Mouse (Mus musculus): ENCODE results near the gene B4galt2. TPM values are rescaled to one million over a fixed set of nuclear protein-coding genes. Genes with fewer than 3 reads are reported as not detected.
A peak's percentile ranks its signal among the peaks of the same experiment; 100 is the strongest.

The B4galt2 gene
- polyA plus RNA-seq, 1 experiment from 2014 or later, result 30.9 TPM

GRCm38 (mm10) chr4:117843101-117843500, 40.2 kb downstream of the B4galt2 start:
- WGBS, result 88% methylated on average over 5 of the region's 5 CpGs
- H3K4me1 ChIP-seq (ENCODE audit: control insufficient read depth, insufficient read depth, low read length), result no peaks in the 10 kb centered on the region
- H3K4me3 ChIP-seq (ENCODE audit: low read depth, low read length), result no peak overlapping the region
- H3K27ac ChIP-seq (ENCODE audit: low read depth, low read length), result no peak overlapping the region
- H3K4me2 ChIP-seq (ENCODE audit: low read depth), result no peak overlapping the region
- H3K9ac ChIP-seq (ENCODE audit: low read length), result no peak overlapping the region
- ATAC-seq (ENCODE audit: insufficient read depth, low FRiP score, low TSS enrichment) (no peak), DNase-seq (ENCODE audit: low spot score) (no peak)
- no peaks in the 10 kb centered on the region for H3K27me3 ChIP-seq (ENCODE audit: control insufficient read depth, insufficient read depth, low read length)
- no peaks in the 10 kb centered on the region for H3K9me3 ChIP-seq (ENCODE audit: control insufficient read depth, low read length)
- no peaks in the 10 kb centered on the region for H3K36me3 ChIP-seq (ENCODE audit: control insufficient read depth, insufficient read depth, low read length)

- no peaks in the 10 kb centered on the region for H3K9me3 ChIP-seq (ENCODE audit: control insufficient read depth, low read length)
- WGBS, result 66% methylated on average over 3 of the region's 3 CpGs
- DNase-seq (ENCODE audit: low spot score) (no peak), ATAC-seq (ENCODE audit: insufficient read depth, low FRiP score, low TSS enrichment) (no peak)
- H3K4me2 ChIP-seq (ENCODE audit: low read depth), result no peak overlapping the region
- H3K36me3 ChIP-seq (ENCODE audit: control insufficient read depth, insufficient read depth, low read length), result no peaks in the 10 kb centered on the region
- H3K27me3 ChIP-seq (ENCODE audit: control insufficient read depth, insufficient read depth, low read length), result no peaks in the 10 kb centered on the region
- H3K27ac ChIP-seq (ENCODE audit: low read depth, low read length), result no peak overlapping the region
- H3K4me1 ChIP-seq (ENCODE audit: control insufficient read depth, insufficient read depth, low read length), result no peaks in the 10 kb centered on the region
- H3K9ac ChIP-seq (ENCODE audit: low read length), result no peak overlapping the region
- no peak overlapping the region for H3K4me3 ChIP-seq (ENCODE audit: low read depth, low read length)
Measured at GRCm38 (mm10) chr4:117841566-117841965, 41.7 kb downstream of the B4galt2 start.

GRCm38 (mm10) chr4:117840821-117841220, 42.5 kb downstream of the B4galt2 start:
- Histone ChIP-seq H3K9ac (ENCODE audit: low read length) (no peak overlapping the region), H3K9me3 (ENCODE audit: control insufficient read depth, low read length) (no peaks in the 10 kb centered on the region), H3K4me1 (ENCODE audit: control insufficient read depth, insufficient read depth, low read length) (no peaks in the 10 kb centered on the region), H3K27ac (ENCODE audit: low read depth, low read length) (no peak overlapping the region), H3K36me3 (ENCODE audit: control insufficient read depth, insufficient read depth, low read length) (no peaks in the 10 kb centered on the region), H3K4me2 (ENCODE audit: low read depth) (no peak overlapping the region), H3K4me3 (ENCODE audit: low read depth, low read length) (no peak overlapping the region), H3K27me3 (ENCODE audit: control insufficient read depth, insufficient read depth, low read length) (no peaks in the 10 kb centered on the region)
- 94% methylated on average over 5 of the region's 5 CpGs for WGBS
- ATAC-seq (ENCODE audit: insufficient read depth, low FRiP score, low TSS enrichment), result no peak
- no peak for DNase-seq (ENCODE audit: low spot score)

- 73% methylated on average over 6 of the region's 6 CpGs for WGBS
- Histone ChIP-seq H3K9ac (ENCODE audit: low read length) (no peak overlapping the region), H3K36me3 (ENCODE audit: control insufficient read depth, insufficient read depth, low read length) (no peaks in the 10 kb centered on the region), H3K4me3 (ENCODE audit: low read depth, low read length) (no peak overlapping the region), H3K4me2 (ENCODE audit: low read depth) (no peak overlapping the region), H3K9me3 (ENCODE audit: control insufficient read depth, low read length) (no peaks in the 10 kb centered on the region), H3K27me3 (ENCODE audit: control insufficient read depth, insufficient read depth, low read length) (no peaks in the 10 kb centered on the region), H3K27ac (ENCODE audit: low read depth, low read length) (no peak overlapping the region), H3K4me1 (ENCODE audit: control insufficient read depth, insufficient read depth, low read length) (peaks cover 4% of the 10 kb centered on the region; the same call in 1 of the 2 replicates)
- DNase-seq (ENCODE audit: low spot score) (no peak), ATAC-seq (ENCODE audit: insufficient read depth, low FRiP score, low TSS enrichment) (no peak)
Measured at GRCm38 (mm10) chr4:117839366-117839765, 43.9 kb downstream of the B4galt2 start.

GRCm38 (mm10) chr4:117837271-117837670, 46.0 kb downstream of the B4galt2 start:
- H3K9ac ChIP-seq (ENCODE audit: low read length), result no peak overlapping the region
- no peaks in the 10 kb centered on the region for H3K36me3 ChIP-seq (ENCODE audit: control insufficient read depth, insufficient read depth, low read length)
- H3K4me1 ChIP-seq (ENCODE audit: control insufficient read depth, insufficient read depth, low read length), result peaks cover 4% of the 10 kb centered on the region; the same call in 1 of the 2 replicates
- H3K4me3 ChIP-seq (ENCODE audit: low read depth, low read length), result no peak overlapping the region
- H3K27me3 ChIP-seq (ENCODE audit: control insufficient read depth, insufficient read depth, low read length), result no peaks in the 10 kb centered on the region
- DNase-seq (ENCODE audit: low spot score) (no peak), ATAC-seq (ENCODE audit: insufficient read depth, low FRiP score, low TSS enrichment) (no peak)
- 71% methylated on average over 4 of the region's 4 CpGs for WGBS
- no peak overlapping the region for H3K4me2 ChIP-seq (ENCODE audit: low read depth)
- H3K9me3 ChIP-seq (ENCODE audit: control insufficient read depth, low read length), result no peaks in the 10 kb centered on the region
- no peak overlapping the region for H3K27ac ChIP-seq (ENCODE audit: low read depth, low read length)

GRCm38 (mm10) chr4:117836204-117836767, 47.0 kb downstream of the B4galt2 start:
- WGBS, result under 1% methylated on average over 44 of the region's 48 CpGs
- Histone ChIP-seq H3K27ac (ENCODE audit: low read depth, low read length) (no peak overlapping the region; the same call in 1 of the 2 replicates), H3K4me1 (ENCODE audit: control insufficient read depth, insufficient read depth, low read length) (peaks cover 4% of the 10 kb centered on the region; the same call in 1 of the 2 replicates), H3K36me3 (ENCODE audit: control insufficient read depth, insufficient read depth, low read length) (no peaks in the 10 kb centered on the region), H3K27me3 (ENCODE audit: control insufficient read depth, insufficient read depth, low read length) (no peaks in the 10 kb centered on the region), H3K4me2 (ENCODE audit: low read depth) (peak overlapping the region; percentile 96), H3K4me3 (ENCODE audit: low read depth, low read length) (peak overlapping the region; percentile 64), H3K9ac (ENCODE audit: low read length) (peak overlapping the region; percentile 73), H3K9me3 (ENCODE audit: control insufficient read depth, low read length) (no peaks in the 10 kb centered on the region)
- DNase-seq (ENCODE audit: low spot score), result peak; percentile 86
- peak; percentile 90 for ATAC-seq (ENCODE audit: insufficient read depth, low FRiP score, low TSS enrichment)

- Histone ChIP-seq H3K36me3 (ENCODE audit: control insufficient read depth, insufficient read depth, low read length) (no peaks in the 10 kb centered on the region), H3K27me3 (ENCODE audit: control insufficient read depth, insufficient read depth, low read length) (0 out of 2 replicates have a peak, but pooled peaks cover 2% of the 10 kb centered on the region), H3K9me3 (ENCODE audit: control insufficient read depth, low read length) (no peaks in the 10 kb centered on the region), H3K4me2 (ENCODE audit: low read depth) (peak overlapping the region; percentile 96), H3K27ac (ENCODE audit: low read depth, low read length) (peak overlapping the region; percentile 46; the same call in 1 of the 2 replicates), H3K4me1 (ENCODE audit: control insufficient read depth, insufficient read depth, low read length) (peaks cover 4% of the 10 kb centered on the region; the same call in 1 of the 2 replicates), H3K9ac (ENCODE audit: low read length) (peak overlapping the region; percentile 73), H3K4me3 (ENCODE audit: low read depth, low read length) (peak overlapping the region; percentile 64)
- peak; percentile 32 for ATAC-seq (ENCODE audit: insufficient read depth, low FRiP score, low TSS enrichment)
- under 1% methylated on average over 60 of the region's 60 CpGs for WGBS
- DNase-seq (ENCODE audit: low spot score), result peak; percentile 54
Measured at GRCm38 (mm10) chr4:117835531-117836111, 47.7 kb downstream of the B4galt2 start.

- H3K36me3 ChIP-seq (ENCODE audit: control insufficient read depth, insufficient read depth, low read length), result no peaks in the 10 kb centered on the region
- ATAC-seq (ENCODE audit: insufficient read depth, low FRiP score, low TSS enrichment) (peak; percentile 43), DNase-seq (ENCODE audit: low spot score) (peak; percentile 74)
- peak overlapping the region; percentile 96 for H3K4me2 ChIP-seq (ENCODE audit: low read depth)
- 0% methylated on average over 36 of the region's 36 CpGs for WGBS
- H3K27ac ChIP-seq (ENCODE audit: low read depth, low read length), result peak overlapping the region; percentile 46; the same call in 1 of the 2 replicates
- peak overlapping the region; percentile 64 for H3K4me3 ChIP-seq (ENCODE audit: low read depth, low read length)
- H3K9me3 ChIP-seq (ENCODE audit: control insufficient read depth, low read length), result no peaks in the 10 kb centered on the region
- peaks cover 4% of the 10 kb centered on the region; the same call in 1 of the 2 replicates for H3K4me1 ChIP-seq (ENCODE audit: control insufficient read depth, insufficient read depth, low read length)
- H3K9ac ChIP-seq (ENCODE audit: low read length), result peak overlapping the region; percentile 73
- H3K27me3 ChIP-seq (ENCODE audit: control insufficient read depth, insufficient read depth, low read length), result 0 out of 2 replicates have a peak, but pooled peaks cover 2% of the 10 kb centered on the region
Measured at GRCm38 (mm10) chr4:117834845-117835530, 48.3 kb downstream of the B4galt2 start.

Measured in neural tube, embryonic 11.5 days (tissue).